Mouse (Mus musculus): ENCODE data around the gene Parp6. TPM values are rescaled to one million over a fixed set of nuclear protein-coding genes. Genes with fewer than 3 reads are reported as not detected.
A peak's percentile ranks its signal among the peaks of the same experiment; 100 is the strongest.

The Parp6 gene
- polyA plus RNA-seq, 1 experiment from 2014 or later = 37.7 TPM

- no peak for DNase-seq (ENCODE audit: low spot score)
- H3K36me3 ChIP-seq (replicated peaks) = no peaks in the 10 kb centered on the region
- H3K4me3 ChIP-seq = no peak overlapping the region
- H3K4me1 ChIP-seq = peaks cover 2% of the 10 kb centered on the region; the same call in 1 of the 2 replicates
- H3K27ac ChIP-seq (replicated peaks) = no peak overlapping the region
- no peaks in the 10 kb centered on the region for H3K27me3 ChIP-seq (replicated peaks; ENCODE audit: low read depth, poor library complexity, severe bottlenecking)
- 87% methylated on average over 2 of the region's 2 CpGs for WGBS
- H3K9me3 ChIP-seq = no peaks in the 10 kb centered on the region
These were observed 6.1 kb upstream of the Parp6 start for GRCm38 (mm10) chr9:59610950-59611349.

GRCm38 (mm10) chr9:59615797-59616196, 1.3 kb upstream of the Parp6 start:
- Histone ChIP-seq H3K4me3 (0 out of 2 replicates have a peak overlapping the region, but pooled peaks have one; percentile 87), H3K27ac (replicated peaks) (no peak overlapping the region), H3K9me3 (no peaks in the 10 kb centered on the region), H3K27me3 (replicated peaks; ENCODE audit: low read depth, poor library complexity, severe bottlenecking) (no peaks in the 10 kb centered on the region), H3K36me3 (replicated peaks) (no peaks in the 10 kb centered on the region), H3K4me1 (peaks cover 22% of the 10 kb centered on the region)
- no peak for DNase-seq (ENCODE audit: low spot score)
- 86% methylated on average over 2 of the region's 2 CpGs for WGBS

- peaks cover 6% of the 10 kb centered on the region for H3K36me3 ChIP-seq (replicated peaks)
- peak overlapping the region; percentile 87 for H3K4me3 ChIP-seq
- DNase-seq (ENCODE audit: low spot score) = no peak
- peaks cover 22% of the 10 kb centered on the region for H3K4me1 ChIP-seq
- H3K27ac ChIP-seq (replicated peaks) = peak overlapping the region; percentile 95
- WGBS = under 1% methylated on average over 57 of the region's 58 CpGs
- H3K27me3 ChIP-seq (replicated peaks; ENCODE audit: low read depth, poor library complexity, severe bottlenecking) = no peaks in the 10 kb centered on the region
- no peaks in the 10 kb centered on the region for H3K9me3 ChIP-seq
These were observed 356 bp downstream of the Parp6 start for GRCm38 (mm10) chr9:59617307-59617973.

- no peaks in the 10 kb centered on the region for H3K9me3 ChIP-seq
- 82% methylated on average over 1 of the region's 1 CpGs for WGBS
- no peaks in the 10 kb centered on the region for H3K27me3 ChIP-seq (replicated peaks; ENCODE audit: low read depth, poor library complexity, severe bottlenecking)
- H3K36me3 ChIP-seq (replicated peaks) = peaks cover 97% of the 10 kb centered on the region
- H3K4me1 ChIP-seq = no peaks in the 10 kb centered on the region
- no peak overlapping the region for H3K27ac ChIP-seq (replicated peaks)
- DNase-seq (ENCODE audit: low spot score) = no peak
- no peak overlapping the region for H3K4me3 ChIP-seq
These were observed 21.3 kb downstream of the Parp6 start for GRCm38 (mm10) chr9:59638372-59638771.

GRCm38 (mm10) chr9:59639936-59640335, 22.9 kb downstream of the Parp6 start:
- Histone ChIP-seq H3K9me3 (no peaks in the 10 kb centered on the region), H3K27ac (replicated peaks) (no peak overlapping the region), H3K36me3 (replicated peaks) (peaks cover 96% of the 10 kb centered on the region), H3K27me3 (replicated peaks; ENCODE audit: low read depth, poor library complexity, severe bottlenecking) (no peaks in the 10 kb centered on the region), H3K4me3 (no peak overlapping the region), H3K4me1 (no peaks in the 10 kb centered on the region)
- no peak for DNase-seq (ENCODE audit: low spot score)
- 94% methylated on average over 4 of the region's 4 CpGs for WGBS

- Histone ChIP-seq H3K4me1 (no peaks in the 10 kb centered on the region), H3K4me3 (no peak overlapping the region), H3K9me3 (no peaks in the 10 kb centered on the region), H3K27ac (replicated peaks) (no peak overlapping the region), H3K27me3 (replicated peaks; ENCODE audit: low read depth, poor library complexity, severe bottlenecking) (no peaks in the 10 kb centered on the region), H3K36me3 (replicated peaks) (peaks cover 93% of the 10 kb centered on the region)
- no peak for DNase-seq (ENCODE audit: low spot score)
- WGBS = 85% methylated on average over 2 of the region's 2 CpGs
These were observed 24.2 kb downstream of the Parp6 start for GRCm38 (mm10) chr9:59641320-59641719.

GRCm38 (mm10) chr9:59649911-59650310, 32.8 kb downstream of the Parp6 start:
- no peaks in the 10 kb centered on the region for H3K27me3 ChIP-seq (replicated peaks; ENCODE audit: low read depth, poor library complexity, severe bottlenecking)
- H3K4me1 ChIP-seq = peaks cover under 1% of the 10 kb centered on the region; the same call in 1 of the 2 replicates
- H3K27ac ChIP-seq (replicated peaks) = no peak overlapping the region
- no peak for DNase-seq (ENCODE audit: low spot score)
- no peak overlapping the region for H3K4me3 ChIP-seq
- peaks cover 62% of the 10 kb centered on the region for H3K36me3 ChIP-seq (replicated peaks)
- no peaks in the 10 kb centered on the region for H3K9me3 ChIP-seq
- WGBS = 95% methylated on average over 4 of the region's 4 CpGs

GRCm38 (mm10) chr9:59653371-59653770, 36.3 kb downstream of the Parp6 start:
- no peak for DNase-seq (ENCODE audit: low spot score)

GRCm38 (mm10) chr9:59654450-59654983, 37.4 kb downstream of the Parp6 start:
- 88% methylated on average over 2 of the region's 2 CpGs for WGBS
- no peak for DNase-seq (ENCODE audit: low spot score)
- Histone ChIP-seq H3K4me3 (no peak overlapping the region), H3K27ac (replicated peaks) (no peak overlapping the region), H3K4me1 (peaks cover 24% of the 10 kb centered on the region), H3K36me3 (replicated peaks) (peaks cover 32% of the 10 kb centered on the region), H3K9me3 (no peaks in the 10 kb centered on the region), H3K27me3 (replicated peaks; ENCODE audit: low read depth, poor library complexity, severe bottlenecking) (no peaks in the 10 kb centered on the region)

More at GRCm38 (mm10) chr9:59653371-59653770, 36.3 kb downstream of the Parp6 start:
- H3K36me3 ChIP-seq (replicated peaks) = peaks cover 37% of the 10 kb centered on the region
- no peak overlapping the region for H3K4me3 ChIP-seq
- H3K9me3 ChIP-seq = no peaks in the 10 kb centered on the region
- peaks cover 13% of the 10 kb centered on the region for H3K4me1 ChIP-seq
- WGBS = 41% methylated on average over 3 of the region's 3 CpGs
- H3K27ac ChIP-seq (replicated peaks) = no peak overlapping the region
- H3K27me3 ChIP-seq (replicated peaks; ENCODE audit: low read depth, poor library complexity, severe bottlenecking) = no peaks in the 10 kb centered on the region

- Histone ChIP-seq H3K36me3 (replicated peaks) (peaks cover 32% of the 10 kb centered on the region), H3K27me3 (replicated peaks; ENCODE audit: low read depth, poor library complexity, severe bottlenecking) (no peaks in the 10 kb centered on the region), H3K27ac (replicated peaks) (peak within 1 kb of the TSS; percentile 99), H3K9me3 (no peaks in the 10 kb centered on the region), H3K4me3 (peak within 1 kb of the TSS; percentile 86), H3K4me1 (peaks cover 40% of the 10 kb centered on the region)
- peak; percentile 98 for DNase-seq (ENCODE audit: low spot score)
- under 1% methylated on average over 46 of the region's 46 CpGs for WGBS
These were observed 39.0 kb downstream of the Parp6 start, which contains the start of gene Pkm for GRCm38 (mm10) chr9:59655958-59656634. Pkm (plus strand) TSS chr9:59656368.

- under 1% methylated on average over 65 of the region's 65 CpGs for WGBS
- Histone ChIP-seq H3K36me3 (replicated peaks) (peaks cover 32% of the 10 kb centered on the region), H3K27ac (replicated peaks) (peak overlapping the region; percentile 99), H3K9me3 (no peaks in the 10 kb centered on the region), H3K27me3 (replicated peaks; ENCODE audit: low read depth, poor library complexity, severe bottlenecking) (no peaks in the 10 kb centered on the region), H3K4me1 (peaks cover 48% of the 10 kb centered on the region), H3K4me3 (peak overlapping the region; percentile 86)
- DNase-seq (ENCODE audit: low spot score) = peak; percentile 97
These were observed 39.8 kb downstream of the Parp6 start for GRCm38 (mm10) chr9:59656635-59657617.

GRCm38 (mm10) chr9:59658146-59658545, 41.1 kb downstream of the Parp6 start:
- Histone ChIP-seq H3K27me3 (replicated peaks; ENCODE audit: low read depth, poor library complexity, severe bottlenecking) (no peaks in the 10 kb centered on the region), H3K27ac (replicated peaks) (peak overlapping the region; percentile 99), H3K36me3 (replicated peaks) (peaks cover 42% of the 10 kb centered on the region), H3K4me3 (peak overlapping the region; percentile 86), H3K4me1 (peaks cover 60% of the 10 kb centered on the region), H3K9me3 (no peaks in the 10 kb centered on the region)
- WGBS = 5% methylated on average over 4 of the region's 4 CpGs
- peak; percentile 38 for DNase-seq (ENCODE audit: low spot score)

All from embryonic facial prominence, embryonic 10.5 days (tissue).